Comparison of ENCODE assay signal across 9 mouse cellular contexts in genomic region chr1:44102939-44103338, GRCm38 (mm10). TPM values are rescaled to one million over a fixed set of nuclear protein-coding genes. Genes with fewer than 3 reads are reported as not detected.
DNase-seq lines count a peak whose midpoint lies in the region; ATAC-seq and TF ChIP-seq lines count a peak whose summit lies in the region.
"Had no signal": no experiment of that assay in that cellular context is flagged by ENCODE, and none has a peak within 500 bp of the region (broad histone marks: within the 10 kb centered on the region; RNA-seq: fewer than 3 reads in every experiment).

No protein-coding gene starts in this region.

- H3K9me3 ChIP-seq in heart, embryonic 12.5 days (replicated peaks), result no peaks in the 10 kb centered on the region
- no peaks in the 10 kb centered on the region for H3K9me3 ChIP-seq in MEL (replicated peaks; ENCODE audit: insufficient read depth, low read length)

- TF ChIP-seq POLR2A in MEL (IDR thresholded peaks at IDR 0.05; ENCODE audit: control insufficient read depth in 1 of 2, insufficient read depth in 1 of 2, low read depth in 1 of 2, low read length in 2 of 2, poor library complexity in 1 of 2), result no peak

- H3K79me2 ChIP-seq in MEL (ENCODE audit: control insufficient read depth, insufficient read depth, low read length, poor library complexity), result peaks cover 31% of the 10 kb centered on the region

- peak overlapping the region; percentile 77 for H3K4me2 ChIP-seq in heart, embryonic 12.5 days

- H3K36me3 ChIP-seq in heart, embryonic 12.5 days, result peaks cover 27% of the 10 kb centered on the region
- H3K36me3 ChIP-seq in MEL (ENCODE audit: control insufficient read depth in 1 of 2, insufficient read depth in 2 of 2, low read length in 2 of 2), result peaks cover 13 to 22% of the 10 kb centered on the region in 2 experiments

- H3K4me3 ChIP-seq in heart, embryonic 12.5 days, result peak overlapping the region; percentile 91
- H3K4me3 ChIP-seq in MEL (ENCODE audit: control insufficient read depth in 1 of 2, insufficient read depth in 1 of 2, low read depth in 2 of 2, low read length in 2 of 2), result peak overlapping the region; percentile 46 to 63

- TF ChIP-seq EP300 in MEL (IDR thresholded peaks at IDR 0.05; ENCODE audit: low read depth in 1 of 2, low read length in 2 of 2), result no peak

- TF ChIP-seq RAD21 in MEL (IDR thresholded peaks at IDR 0.05; ENCODE audit: low read depth, low read length), result no peak

- H3K4me1 ChIP-seq in heart, embryonic 12.5 days (replicated peaks), result peaks cover 6% of the 10 kb centered on the region
- peaks cover 2 to 4% of the 10 kb centered on the region in 2 experiments; a peak in 3 of 4 replicates for H3K4me1 ChIP-seq in MEL (ENCODE audit: control insufficient read depth in 1 of 2, insufficient read depth in 2 of 2, low read length in 2 of 2)

- WGBS in heart, embryonic 12.5 days, result 21% methylated on average over 5 of the region's 5 CpGs

- no peak for ATAC-seq in heart, embryonic 12.5 days (ENCODE audit: insufficient number of reproducible peaks, low FRiP score)

- TF ChIP-seq CTCF in MEL (IDR thresholded peaks at IDR 0.05 in 2 of 3, conservative IDR thresholded peaks at IDR 0.05 in 1 of 3; ENCODE audit: control insufficient read depth in 1 of 3, insufficient read depth in 1 of 3, low read depth in 2 of 3, low read length in 3 of 3, poor library complexity in 1 of 3, severe bottlenecking in 1 of 3), result no peak

- H3K27me3 ChIP-seq in heart, embryonic 12.5 days (replicated peaks), result no peaks in the 10 kb centered on the region
- no peaks in the 10 kb centered on the region for H3K27me3 ChIP-seq in MEL (ENCODE audit: control insufficient read depth in 1 of 2, insufficient read depth in 2 of 2, low read length in 2 of 2)

- H3K9ac ChIP-seq in heart, embryonic 12.5 days, result peak overlapping the region; percentile 62; the same call in 1 of the 2 replicates
- H3K9ac ChIP-seq in MEL (ENCODE audit: control insufficient read depth, low read depth, low read length, poor library complexity, severe bottlenecking), result peak overlapping the region; percentile 80

- no peak overlapping the region for H3K27ac ChIP-seq in heart, embryonic 12.5 days (ENCODE audit: poor library complexity, severe bottlenecking)
- no peak overlapping the region; the same call in 1 of the 2 replicates for H3K27ac ChIP-seq in MEL (ENCODE audit: control insufficient read depth, low read depth, low read length)

- DNase-seq in heart, adult 8-10 months (ENCODE audit: low spot score), result no peak
- peak; percentile 37 for DNase-seq in MEL (ENCODE audit: low read depth, low spot score)
- DNase-seq in forelimb bud, embryonic 11.5 days (ENCODE audit: low read depth, low spot score), result peak; percentile 10
- peak; percentile 20 for DNase-seq in mesoderm, embryonic 11.5 days (ENCODE audit: low read depth, low spot score)
- DNase-seq in spleen, postnatal 36 days (ENCODE audit: low spot score in 2 of 2), result no peak
- DNase-seq in spleen, postnatal 4 days (ENCODE audit: low spot score in 2 of 2), result no peak
- no peak for DNase-seq in adrenal gland, adult 2 months

TF ChIP-seq in MEL, 35 proteins besides CTCF, POLR2A, EP300 and RAD21:
- TF ChIP-seq CHD2 (IDR thresholded peaks at IDR 0.05; ENCODE audit: low read length) (no peak), MYC (IDR thresholded peaks at IDR 0.05; ENCODE audit: low read depth, low read length) (no peak), MAFK (IDR thresholded peaks at IDR 0.05; ENCODE audit: borderline replicate concordance, low read depth, low read length) (no peak), POLR2AphosphoS2 (IDR thresholded peaks at IDR 0.05; ENCODE audit: low read length) (no peak), SIN3A (IDR thresholded peaks at IDR 0.05; ENCODE audit: low read length) (no peak), MXI1 (IDR thresholded peaks at IDR 0.05; ENCODE audit: low read depth, low read length) (no peak), TAL1 (IDR thresholded peaks at IDR 0.05; ENCODE audit: low read length) (no peak), USF2 (IDR thresholded peaks at IDR 0.05; ENCODE audit: borderline replicate concordance in 1 of 2, insufficient read depth in 1 of 2, low read depth in 1 of 2, low read length in 2 of 2) (no peak), GABPA (IDR thresholded peaks at IDR 0.05; ENCODE audit: low read depth, low read length) (no peak), NRF1 (IDR thresholded peaks at IDR 0.05; ENCODE audit: insufficient read depth, low read depth, low read length, poor library complexity, severe bottlenecking) (no peak), E2F4 (IDR thresholded peaks at IDR 0.05; ENCODE audit: borderline replicate concordance, low read depth, low read length) (no peak), SMC3 (IDR thresholded peaks at IDR 0.05; ENCODE audit: low read depth, low read length) (no peak), ZKSCAN1 (IDR thresholded peaks at IDR 0.05; ENCODE audit: low read depth, low read length) (no peak), MYB (IDR thresholded peaks at IDR 0.05; ENCODE audit: low read depth, low read length) (no peak), UBTF (IDR thresholded peaks at IDR 0.05; ENCODE audit: borderline replicate concordance, insufficient read depth, low read depth, low read length) (no peak), GATA1 (IDR thresholded peaks at IDR 0.05; ENCODE audit: low read depth, low read length) (no peak), TBP (IDR thresholded peaks at IDR 0.05; ENCODE audit: low read depth, low read length) (no peak)

RNA-seq across cellular contexts. Expression of gene Tex30, which starts 0.7 kb away (rescaled TPM):
- 77.2 and 77.7 TPM in 2 replicates for polyA plus RNA-seq in heart, embryonic 12.5 days (2016; fragmentation: Nextera tagmentation; extraction: Ambion mirVana)
- total RNA-seq in heart, adult 8-10 months (2022), result 10 to 100 TPM in 1 of 4 experiments, 1 to 10 TPM in 3; 6.2 to 10.1 (median 6.9) TPM
- total RNA-seq in MEL (2012; rRNA removed), result 85.4 and 88.2 TPM in 2 replicates
- 100 to 1,000 TPM in 1 of 2 experiments, not detected in 1; 115 TPM for polyA plus RNA-seq in MEL (2012; ENCODE audit: insufficient read depth in 1 of 2, insufficient read length in 2 of 2, low read depth in 1 of 2, low replicate concordance in 2 of 2, missing spikeins in 1 of 2)
- total RNA-seq in adrenal gland, adult 2 months (2021), result 10 to 100 TPM in 1 of 2 experiments, 1 to 10 TPM in 1; 9.3 to 11.5 TPM
- 1.2 and 1.4 TPM in 2 replicates for polyA plus RNA-seq in adrenal gland, adult 2 months (2012; rRNA removed)

RNA-seq across cellular contexts. Expression of gene Kdelc1, which starts 15.7 kb away (rescaled TPM):
- 50.9 and 54.7 TPM in 2 replicates for polyA plus RNA-seq in heart, embryonic 12.5 days (2016; fragmentation: Nextera tagmentation; extraction: Ambion mirVana)
- 10 to 100 TPM; 12.6 to 14.8 (median 13.9) TPM for total RNA-seq in heart, adult 8-10 months (2022)
- total RNA-seq in MEL (2012; rRNA removed), result 16.7 and 17.6 TPM in 2 replicates
- 10 to 100 TPM in 1 of 2 experiments, not detected in 1; 28.7 TPM for polyA plus RNA-seq in MEL (2012; ENCODE audit: insufficient read depth in 1 of 2, insufficient read length in 2 of 2, low read depth in 1 of 2, low replicate concordance in 2 of 2, missing spikeins in 1 of 2)
- total RNA-seq in adrenal gland, adult 2 months (2021), result 10 to 100 TPM; 15.3 to 17.9 TPM
- polyA plus RNA-seq in adrenal gland, adult 2 months (2012; rRNA removed), result 23.2 and 31.7 TPM in 2 replicates

RNA-seq across cellular contexts. Expression of gene Bivm, which starts 15.8 kb away (rescaled TPM):
- polyA plus RNA-seq in heart, embryonic 12.5 days (2016; fragmentation: Nextera tagmentation; extraction: Ambion mirVana), result 14.9 and 16.3 TPM in 2 replicates
- total RNA-seq in heart, adult 8-10 months (2022), result 10 to 100 TPM in 2 of 4 experiments, 1 to 10 TPM in 2; 8.3 to 12.4 (median 9.6) TPM
- total RNA-seq in MEL (2012; rRNA removed), result 11.8 and 16.7 TPM in 2 replicates
- polyA plus RNA-seq in MEL (2012; ENCODE audit: insufficient read depth in 1 of 2, insufficient read length in 2 of 2, low read depth in 1 of 2, low replicate concordance in 2 of 2, missing spikeins in 1 of 2), result 10 to 100 TPM in 1 of 2 experiments, not detected in 1; 27.2 TPM
- 10 to 100 TPM; 13.3 to 19.4 TPM for total RNA-seq in adrenal gland, adult 2 months (2021)
- 3.4 and 9.2 TPM in 2 replicates for polyA plus RNA-seq in adrenal gland, adult 2 months (2012; rRNA removed)

RNA-seq across cellular contexts. Expression of gene Gm8251, which starts 41.2 kb away (rescaled TPM):
- 0.06 TPM in 1 of 2 replicates, not detected in the other for polyA plus RNA-seq in heart, embryonic 12.5 days (2016; fragmentation: Nextera tagmentation; extraction: Ambion mirVana)
- total RNA-seq in heart, adult 8-10 months (2022), result not detected
- total RNA-seq in MEL (2012; rRNA removed), result 0.04 and 0.07 TPM in 2 replicates
- under 1 TPM in 1 of 2 experiments, not detected in 1; 0.14 TPM for polyA plus RNA-seq in MEL (2012; ENCODE audit: insufficient read depth in 1 of 2, insufficient read length in 2 of 2, low read depth in 1 of 2, low replicate concordance in 2 of 2, missing spikeins in 1 of 2)
- under 1 TPM in 1 of 2 experiments, not detected in 1; 0.12 TPM for total RNA-seq in adrenal gland, adult 2 months (2021)
- polyA plus RNA-seq in adrenal gland, adult 2 months (2012; rRNA removed), result not detected in 2 replicates
- polyA plus RNA-seq: small intestine, adult 2 months had no signal

RNA-seq across cellular contexts. Expression of gene Ercc5, which starts 44.6 kb away (rescaled TPM):
- 16.8 and 19.1 TPM in 2 replicates for polyA plus RNA-seq in heart, embryonic 12.5 days (2016; fragmentation: Nextera tagmentation; extraction: Ambion mirVana)
- total RNA-seq in heart, adult 8-10 months (2022), result 10 to 100 TPM; 13.1 to 18.8 (median 16.6) TPM
- 8.0 and 8.2 TPM in 2 replicates for total RNA-seq in MEL (2012; rRNA removed)
- 1 to 10 TPM in 1 of 2 experiments, not detected in 1; 8.5 TPM for polyA plus RNA-seq in MEL (2012; ENCODE audit: insufficient read depth in 1 of 2, insufficient read length in 2 of 2, low read depth in 1 of 2, low replicate concordance in 2 of 2, missing spikeins in 1 of 2)
- 10 to 100 TPM; 17.5 to 23.9 TPM for total RNA-seq in adrenal gland, adult 2 months (2021)
- polyA plus RNA-seq in adrenal gland, adult 2 months (2012; rRNA removed), result 2.6 and 3.5 TPM in 2 replicates

Comparison
In these comparisons a context has a peak if more than half of its experiments do, and no peak if none do; other contexts are left out.
1. DNase-seq: peak in MEL (single experiment), forelimb bud, embryonic 11.5 days (single experiment) and mesoderm, embryonic 11.5 days (single experiment); none in heart, adult 8-10 months (single experiment), spleen, postnatal 36 days (0 of 2), spleen, postnatal 4 days (0 of 2) and adrenal gland, adult 2 months (single experiment).